Mouse (Mus musculus) heart, embryonic 13.5 days (tissue): ENCODE data around the gene Gm8439. TPM values are rescaled to one million over a fixed set of nuclear protein-coding genes. Genes with fewer than 3 reads are reported as not detected.
A peak's percentile ranks its signal among the peaks of the same experiment; 100 is the strongest.

ENCODE experiments used
- ATAC-seq: fragments of 200-750 bp; cut with Nextera tagmentation; 2 replicates; pipeline ENCODE4 v1.8.0; 2017; ENCODE audit warnings: moderate TSS enrichment; ENCODE audit not compliant: insufficient number of reproducible peaks, low FRiP score, low TSS enrichment; ENCODE audit errors: extremely low read depth
- H3K27ac ChIP-seq: fragments of 300-500 bp; sonication (generic); replicated peaks from 2 replicates; pipeline ENCODE4 v1.5.1; 2015; ENCODE audit warnings: moderate library complexity, mild to moderate bottlenecking, inconsistent platforms
- H3K27me3 ChIP-seq: fragments of 300-500 bp; sonication (generic); replicated peaks from 2 replicates; pipeline ENCODE4 v1.6.1; 2015; ENCODE audit warnings: mild to moderate bottlenecking, inconsistent platforms
- H3K36me3 ChIP-seq: fragments of 300-500 bp; sonication (generic); 2 replicates; pipeline ENCODE4 v1.6.1; 2015; ENCODE audit warnings: mild to moderate bottlenecking, inconsistent platforms
- H3K4me1 ChIP-seq: fragments of 300-500 bp; sonication (generic); 2 replicates; pipeline ENCODE4 v1.6.1; 2015; ENCODE audit warnings: inconsistent platforms
- H3K4me2 ChIP-seq: fragments of 300-500 bp; sonication (generic); 2 replicates; pipeline ENCODE4 v1.6.1; 2015; ENCODE audit warnings: inconsistent platforms, mild to moderate bottlenecking, moderate library complexity
- H3K4me3 ChIP-seq: fragments of 300-500 bp; sonication (generic); 2 replicates; pipeline ENCODE4 v1.5.1; 2015; ENCODE audit warnings: moderate library complexity, mild to moderate bottlenecking, inconsistent platforms
- H3K9ac ChIP-seq: fragments of 300-500 bp; sonication (generic); 2 replicates; pipeline ENCODE4 v1.6.1; 2015; ENCODE audit warnings: inconsistent platforms, mild to moderate bottlenecking, moderate library complexity
- H3K9me3 ChIP-seq: fragments of 300-500 bp; sonication (generic); 2 replicates; pipeline ENCODE4 v1.6.1; 2016; ENCODE audit warnings: inconsistent platforms
- whole genome bisulfite sequencing: fragments of 180-500 bp; shearing (Covaris S2); methylation state at CpG from one replicate; pipeline ENCODE4 v1.1.7; 2015; ENCODE audit warnings: mixed read lengths; 5-methylcytosine and 5-hydroxymethylcytosine counted together
- polyA plus RNA-seq: library from polyadenylated mRNA; unstranded; fragments of >200 nt; fragmentation: Nextera tagmentation; extraction: Ambion mirVana; gene quantifications from 2 replicates; pipeline ENCODE4 v1.2.1, GENCODE M21; 2015

Gene Gm8439
- 0.41 TPM in 1 of 2 replicates, not detected in the other for polyA plus RNA-seq

GRCm38 (mm10) chr4:120588445-120588844, at the start of gene Gm8439:
Gene Gm8439 (plus strand): TSS chr4:120588745.
- H3K27ac ChIP-seq = no peak within 1 kb of the TSS
- no peak within 1 kb of the TSS for H3K4me2 ChIP-seq
- H3K36me3 ChIP-seq = no peaks in the 10 kb centered on the region
- no peaks in the 10 kb centered on the region for H3K9me3 ChIP-seq
- no peak within 1 kb of the TSS for H3K4me3 ChIP-seq
- H3K9ac ChIP-seq = no peak within 1 kb of the TSS
- 21% methylated on average over 4 of the region's 4 CpGs for WGBS
- no peak for ATAC-seq
- peaks cover 17% of the 10 kb centered on the region for H3K4me1 ChIP-seq
- peaks cover 31% of the 10 kb centered on the region for H3K27me3 ChIP-seq

DNA sequence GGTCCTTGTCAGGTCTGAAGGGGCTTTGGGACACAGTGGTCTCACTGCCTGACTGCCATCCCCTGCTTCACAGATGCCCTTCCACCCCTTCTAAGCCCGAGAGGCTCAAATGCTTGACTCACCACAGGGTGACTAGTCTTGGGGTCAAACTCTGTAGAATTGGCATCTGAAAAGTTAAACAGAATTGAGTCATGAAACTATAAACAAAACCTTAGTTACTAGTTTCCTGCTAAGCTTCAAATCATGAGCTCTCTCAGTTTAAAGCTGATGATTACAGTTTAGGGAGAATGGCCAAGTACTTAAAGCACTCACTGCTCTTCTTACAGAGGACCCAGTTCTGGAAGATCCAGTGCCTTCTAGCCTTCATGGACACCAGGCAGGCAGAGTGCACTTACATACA, 43.6 kb upstream of the Gm8439 start:
- ATAC-seq = no peak
- Histone ChIP-seq H3K36me3 (peaks cover 100% of the 10 kb centered on the region), H3K27ac (no peak overlapping the region), H3K9me3 (no peaks in the 10 kb centered on the region), H3K27me3 (no peaks in the 10 kb centered on the region), H3K4me1 (no peaks in the 10 kb centered on the region), H3K4me2 (no peak overlapping the region), H3K4me3 (no peak overlapping the region), H3K9ac (no peak overlapping the region)
- WGBS = 71% methylated on average over 1 of the region's 1 CpGs

- ATAC-seq = no peak
These were observed 32.0 kb upstream of the Gm8439 start for GRCm38 (mm10) chr4:120556592-120556991.

GRCm38 (mm10) chr4:120565726-120566125, 22.8 kb upstream of the Gm8439 start:
- H3K36me3 ChIP-seq = peaks cover 60% of the 10 kb centered on the region
- 78% methylated on average over 2 of the region's 2 CpGs for WGBS

More at GRCm38 (mm10) chr4:120556592-120556991, 32.0 kb upstream of the Gm8439 start:
- Histone ChIP-seq H3K27me3 (no peaks in the 10 kb centered on the region), H3K4me3 (no peak overlapping the region), H3K4me2 (no peak overlapping the region), H3K27ac (no peak overlapping the region), H3K9ac (no peak overlapping the region), H3K4me1 (0 out of 2 replicates have a peak, but pooled peaks cover 3% of the 10 kb centered on the region), H3K36me3 (peaks cover 96% of the 10 kb centered on the region), H3K9me3 (no peaks in the 10 kb centered on the region)
- WGBS = 84% methylated on average over 6 of the region's 6 CpGs

DNA sequence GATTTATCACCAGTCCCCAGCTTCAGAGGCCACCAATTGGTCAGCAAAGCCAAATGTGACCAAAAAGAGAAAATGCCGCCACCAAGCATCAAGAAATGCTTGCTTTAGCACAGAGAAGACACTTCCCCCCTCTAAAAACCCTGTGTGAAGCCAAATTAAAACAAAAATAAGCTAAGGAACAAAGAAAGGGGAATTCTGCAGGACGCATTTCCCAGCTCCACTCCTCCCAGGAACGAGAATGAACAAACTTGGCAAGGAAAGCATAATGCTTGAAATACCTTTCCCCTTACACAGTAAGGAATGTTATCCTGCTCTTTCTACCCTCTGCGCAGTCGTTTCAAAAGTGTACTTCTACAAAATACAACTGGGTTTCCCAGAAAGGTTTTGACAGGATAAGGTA, 20.5 kb upstream of the Gm8439 start:
- no peaks in the 10 kb centered on the region for H3K9me3 ChIP-seq
- no peaks in the 10 kb centered on the region for H3K27me3 ChIP-seq
- 12% methylated on average over 5 of the region's 5 CpGs for WGBS
- peaks cover 37% of the 10 kb centered on the region for H3K36me3 ChIP-seq
- peaks cover 41% of the 10 kb centered on the region for H3K4me1 ChIP-seq
- H3K9ac ChIP-seq = peak overlapping the region; percentile 96
- peak overlapping the region; percentile 89 for H3K4me2 ChIP-seq
- no peak for ATAC-seq
- peak overlapping the region; percentile 96 for H3K27ac ChIP-seq
- H3K4me3 ChIP-seq = peak overlapping the region; percentile 69

More at GRCm38 (mm10) chr4:120565726-120566125, 22.8 kb upstream of the Gm8439 start:
- no peak overlapping the region for H3K4me3 ChIP-seq
- H3K27me3 ChIP-seq = no peaks in the 10 kb centered on the region
- no peak overlapping the region for H3K27ac ChIP-seq
- no peak for ATAC-seq
- peaks cover 35% of the 10 kb centered on the region for H3K4me1 ChIP-seq
- no peak overlapping the region for H3K4me2 ChIP-seq
- H3K9ac ChIP-seq = no peak overlapping the region
- H3K9me3 ChIP-seq = no peaks in the 10 kb centered on the region

DNA sequence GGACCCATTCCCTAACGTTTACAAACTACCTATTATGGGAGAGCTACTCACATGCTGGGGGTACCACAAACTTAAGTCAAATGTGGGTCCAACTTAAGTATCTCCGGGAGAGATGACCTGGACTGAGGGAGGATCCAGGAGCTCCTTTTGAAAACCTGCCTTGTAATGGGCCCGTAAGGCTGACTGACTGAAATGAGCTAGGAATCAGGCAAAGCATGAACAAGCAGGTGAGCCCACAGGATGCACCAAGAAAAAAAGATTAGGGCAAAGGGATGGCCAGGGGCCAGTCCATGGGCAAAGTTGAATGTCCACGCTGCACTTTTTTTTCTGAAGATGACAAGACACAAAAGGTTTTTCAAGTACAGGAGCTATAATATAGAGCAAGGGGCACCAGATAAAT, 19.5 kb upstream of the Gm8439 start:
- Histone ChIP-seq H3K36me3 (peaks cover 27% of the 10 kb centered on the region), H3K4me3 (peak overlapping the region; percentile 69), H3K9ac (peak overlapping the region; percentile 96), H3K27ac (peak overlapping the region; percentile 96), H3K4me2 (peak overlapping the region; percentile 89), H3K4me1 (peaks cover 41% of the 10 kb centered on the region), H3K27me3 (no peaks in the 10 kb centered on the region), H3K9me3 (no peaks in the 10 kb centered on the region)
- WGBS = 9% methylated on average over 4 of the region's 4 CpGs
- ATAC-seq = no peak

DNA sequence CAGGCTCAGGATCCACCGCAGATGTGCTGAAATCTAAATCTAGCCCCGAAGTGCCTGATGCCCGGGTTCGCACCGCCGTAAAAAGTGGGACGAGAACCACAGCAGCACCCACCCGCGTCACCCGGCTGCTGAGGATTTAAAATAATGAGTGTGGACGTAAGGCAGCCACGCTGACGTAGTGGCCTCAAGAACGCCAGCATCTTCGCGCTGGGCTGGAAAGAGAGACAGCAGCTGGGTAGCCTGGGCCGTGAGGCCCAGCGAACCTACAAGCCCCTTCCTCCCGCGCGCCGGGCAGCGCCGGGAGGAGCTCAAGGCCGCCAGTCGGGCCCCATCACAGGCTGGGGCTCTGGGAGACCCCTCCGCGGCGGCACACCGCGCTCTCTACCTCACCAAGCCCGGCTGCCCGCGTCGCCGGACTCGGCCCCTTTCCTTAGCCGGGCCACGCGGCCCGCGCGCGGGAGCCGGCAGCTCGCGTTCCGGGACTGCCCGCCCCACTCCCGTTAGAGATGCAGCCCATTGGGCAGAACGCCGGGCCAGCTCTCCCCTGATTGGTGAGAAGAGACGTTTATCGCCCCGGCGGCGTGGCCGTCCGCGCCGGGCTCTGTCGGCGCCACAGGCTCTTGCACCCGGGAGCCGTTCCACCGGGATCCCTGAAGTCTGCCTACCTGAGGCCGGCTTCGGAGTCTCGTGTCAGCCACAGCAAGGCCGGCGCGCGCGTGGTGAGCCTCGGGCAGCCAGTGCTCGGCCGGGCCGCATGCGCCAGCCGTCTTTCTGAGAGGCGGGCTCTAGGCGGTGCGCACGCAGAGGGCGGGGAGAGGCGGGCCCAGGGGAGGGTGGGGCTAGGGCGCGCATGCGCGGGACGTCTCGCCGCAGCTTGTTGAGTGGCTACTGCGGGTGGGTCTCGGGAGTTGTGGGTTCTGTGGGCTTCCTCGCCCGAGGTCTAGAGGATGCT, 18.8 kb upstream of the Gm8439 start, which contains the start of gene Ctps:
Gene Ctps (minus strand): TSS at position 791 of the 952 bp plus-strand sequence.
- ATAC-seq = peak; percentile 94
- Histone ChIP-seq H3K9ac (peak within 1 kb of the TSS; percentile 96), H3K4me3 (peak within 1 kb of the TSS; percentile 69), H3K36me3 (peaks cover 19% of the 10 kb centered on the region), H3K9me3 (no peaks in the 10 kb centered on the region), H3K27ac (peak within 1 kb of the TSS; percentile 96), H3K27me3 (no peaks in the 10 kb centered on the region), H3K4me2 (peak within 1 kb of the TSS; percentile 89), H3K4me1 (peaks cover 41% of the 10 kb centered on the region)
- under 1% methylated on average over 94 of the region's 97 CpGs for WGBS

DNA sequence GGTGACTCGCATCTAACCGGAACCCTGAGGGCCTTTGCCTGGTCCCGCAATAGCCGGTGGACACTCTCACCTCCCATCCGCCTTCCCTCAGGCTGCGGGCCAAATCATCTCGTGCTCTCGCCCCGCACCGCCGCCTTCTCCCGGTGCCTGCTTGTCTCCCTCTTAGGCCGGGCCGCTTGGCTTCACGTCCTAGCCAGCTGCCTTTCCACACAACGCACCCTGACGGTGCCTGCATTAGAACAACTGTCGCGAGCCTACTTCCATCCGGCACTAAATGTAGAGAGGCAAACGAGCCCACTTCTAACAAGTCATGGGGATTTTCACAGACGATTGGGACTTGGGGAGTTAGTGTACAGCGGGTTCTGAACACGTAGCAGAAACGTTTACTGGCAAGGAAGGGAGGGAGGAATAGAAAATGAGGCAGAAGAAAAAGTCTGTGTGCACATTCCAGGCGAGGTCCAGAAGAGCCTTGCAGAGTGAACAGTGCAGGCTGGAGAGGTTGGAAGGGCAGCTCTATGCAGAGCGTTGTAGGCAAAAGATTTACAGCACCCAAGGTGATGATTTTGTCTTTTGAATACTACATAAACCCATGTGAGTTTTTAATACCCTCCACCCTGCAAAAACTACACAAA, 18.0 kb upstream of the Gm8439 start:
- Histone ChIP-seq H3K9me3 (no peaks in the 10 kb centered on the region), H3K4me3 (peak overlapping the region; percentile 69), H3K27ac (peak overlapping the region; percentile 96), H3K4me1 (peaks cover 41% of the 10 kb centered on the region), H3K27me3 (no peaks in the 10 kb centered on the region), H3K4me2 (peak overlapping the region; percentile 89), H3K9ac (peak overlapping the region; percentile 96), H3K36me3 (peaks cover 11% of the 10 kb centered on the region)
- peak; percentile 20; the same call in 1 of the 2 replicates for ATAC-seq
- WGBS = under 1% methylated on average over 27 of the region's 27 CpGs

DNA sequence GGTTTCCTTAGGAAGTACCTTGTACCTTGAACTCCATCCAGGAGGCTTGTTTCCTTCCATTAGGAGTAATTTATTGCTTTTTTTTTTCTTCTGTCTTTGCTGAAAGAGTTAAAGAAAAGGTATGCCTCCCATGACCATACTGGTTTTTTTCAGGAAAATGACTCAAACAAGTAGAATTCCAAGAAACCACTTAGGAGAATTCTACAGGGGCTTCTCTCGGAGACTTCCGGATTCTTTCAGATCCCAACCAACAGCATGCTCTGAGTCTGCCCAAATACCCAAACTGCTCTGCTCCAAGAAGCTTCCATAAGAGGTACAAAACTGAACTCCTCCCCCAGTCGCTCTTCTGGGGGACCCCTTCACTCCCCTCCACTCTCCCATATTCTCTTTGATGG, 17.5 kb upstream of the Gm8439 start:
- 60% methylated on average over 3 of the region's 3 CpGs for WGBS
- Histone ChIP-seq H3K9ac (peak overlapping the region; percentile 96), H3K4me3 (peak overlapping the region; percentile 69), H3K9me3 (no peaks in the 10 kb centered on the region), H3K36me3 (peaks cover 9% of the 10 kb centered on the region; the same call in 1 of the 2 replicates), H3K4me1 (peaks cover 41% of the 10 kb centered on the region), H3K27me3 (no peaks in the 10 kb centered on the region), H3K4me2 (peak overlapping the region; percentile 89), H3K27ac (peak overlapping the region; percentile 96)
- no peak for ATAC-seq

DNA sequence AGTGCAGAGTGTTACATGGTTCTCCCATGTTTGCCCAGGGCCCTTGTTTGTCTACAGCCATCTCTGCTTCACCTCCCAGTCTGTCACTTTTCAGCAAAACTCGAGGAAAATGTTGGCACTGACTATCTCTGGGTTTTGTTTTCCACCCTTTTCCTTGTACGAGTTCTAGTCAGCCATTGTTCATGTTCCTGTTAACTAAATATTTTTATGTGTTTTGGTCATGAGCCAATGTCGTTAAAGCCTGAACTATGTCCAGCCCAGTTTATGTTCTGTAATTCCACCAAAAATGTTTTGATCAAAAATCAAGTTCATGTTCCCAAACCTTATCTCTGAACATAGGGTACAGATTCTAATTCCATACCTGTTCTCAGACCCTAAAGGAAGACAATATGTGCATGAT, 16.9 kb upstream of the Gm8439 start:
- Histone ChIP-seq H3K4me3 (no peak overlapping the region), H3K4me1 (peaks cover 37% of the 10 kb centered on the region), H3K4me2 (peak overlapping the region; percentile 89; the same call in 1 of the 2 replicates), H3K27me3 (no peaks in the 10 kb centered on the region), H3K9me3 (no peaks in the 10 kb centered on the region), H3K36me3 (peaks cover 3% of the 10 kb centered on the region; the same call in 1 of the 2 replicates), H3K27ac (peak overlapping the region; percentile 96; the same call in 1 of the 2 replicates), H3K9ac (no peak overlapping the region)
- WGBS = 58% methylated on average over 3 of the region's 3 CpGs
- ATAC-seq = no peak

- 36% methylated on average over 5 of the region's 5 CpGs for WGBS
- Histone ChIP-seq H3K4me3 (no peak overlapping the region), H3K4me1 (no peaks in the 10 kb centered on the region), H3K4me2 (no peak overlapping the region), H3K9ac (no peak overlapping the region), H3K27me3 (peaks cover 4% of the 10 kb centered on the region; the same call in 1 of the 2 replicates), H3K9me3 (no peaks in the 10 kb centered on the region), H3K27ac (no peak overlapping the region), H3K36me3 (no peaks in the 10 kb centered on the region)
- ATAC-seq = no peak
These were observed 7.7 kb upstream of the Gm8439 start for GRCm38 (mm10) chr4:120580894-120581293.
